Mouse (Mus musculus) lung, adult 2 months (tissue): ENCODE results near the gene Prmt1. TPM values are rescaled to one million over a fixed set of nuclear protein-coding genes. Genes with fewer than 3 reads are reported as not detected.
"Not testable (repeated sequence)": the region's sequence is repeated elsewhere in the genome, so short reads cannot be mapped to it uniquely, and the experiment has no call there.

Source experiments
- DNase-seq: peaks from one replicate; pipeline ENCODE4 v3.0.0; 2022
- H3K4me1 ChIP-seq: fragments of 200-500 bp; 2 replicates; pipeline ENCODE4 v1.6.1; 2011; ENCODE audit warnings: low read length; ENCODE audit not compliant: control insufficient read depth, insufficient read depth
- H3K4me3 ChIP-seq: fragments of 200-500 bp; replicated peaks from 2 replicates; pipeline ENCODE3; 2011; ENCODE audit warnings: low read depth, mild to moderate bottlenecking, control low read depth, low read length; ENCODE audit errors: extremely low read depth
- CTCF ChIP-seq: fragments of 200-500 bp; IDR thresholded peaks from 2 replicates; pipeline ENCODE4 v1.5.1; 2011; ENCODE audit warnings: mild to moderate bottlenecking, low read length, control low read depth; ENCODE audit not compliant: insufficient read depth
- POLR2A ChIP-seq: fragments of 200-500 bp; IDR thresholded peaks from 2 replicates; pipeline ENCODE4 v1.6.1; 2011; ENCODE audit warnings: low read depth, mild to moderate bottlenecking, control low read depth, low read length, borderline replicate concordance; ENCODE audit errors: extremely low read depth
- WGBS: fragments of 180-500 bp; shearing (Covaris S2); methylation state at CpG from one replicate; pipeline ENCODE4 v1.1.7; 2018; 5-methylcytosine and 5-hydroxymethylcytosine counted together
- polyA plus RNA-seq: library from polyadenylated mRNA; depleted of rRNA; stranded (reverse); fragments of >200 nt; gene quantifications from 2 replicates; pipeline ENCODE4 v1.2.3, GENCODE M21; 2012

The Prmt1 gene
- polyA plus RNA-seq, 1 experiment = 97.7 TPM

DNA sequence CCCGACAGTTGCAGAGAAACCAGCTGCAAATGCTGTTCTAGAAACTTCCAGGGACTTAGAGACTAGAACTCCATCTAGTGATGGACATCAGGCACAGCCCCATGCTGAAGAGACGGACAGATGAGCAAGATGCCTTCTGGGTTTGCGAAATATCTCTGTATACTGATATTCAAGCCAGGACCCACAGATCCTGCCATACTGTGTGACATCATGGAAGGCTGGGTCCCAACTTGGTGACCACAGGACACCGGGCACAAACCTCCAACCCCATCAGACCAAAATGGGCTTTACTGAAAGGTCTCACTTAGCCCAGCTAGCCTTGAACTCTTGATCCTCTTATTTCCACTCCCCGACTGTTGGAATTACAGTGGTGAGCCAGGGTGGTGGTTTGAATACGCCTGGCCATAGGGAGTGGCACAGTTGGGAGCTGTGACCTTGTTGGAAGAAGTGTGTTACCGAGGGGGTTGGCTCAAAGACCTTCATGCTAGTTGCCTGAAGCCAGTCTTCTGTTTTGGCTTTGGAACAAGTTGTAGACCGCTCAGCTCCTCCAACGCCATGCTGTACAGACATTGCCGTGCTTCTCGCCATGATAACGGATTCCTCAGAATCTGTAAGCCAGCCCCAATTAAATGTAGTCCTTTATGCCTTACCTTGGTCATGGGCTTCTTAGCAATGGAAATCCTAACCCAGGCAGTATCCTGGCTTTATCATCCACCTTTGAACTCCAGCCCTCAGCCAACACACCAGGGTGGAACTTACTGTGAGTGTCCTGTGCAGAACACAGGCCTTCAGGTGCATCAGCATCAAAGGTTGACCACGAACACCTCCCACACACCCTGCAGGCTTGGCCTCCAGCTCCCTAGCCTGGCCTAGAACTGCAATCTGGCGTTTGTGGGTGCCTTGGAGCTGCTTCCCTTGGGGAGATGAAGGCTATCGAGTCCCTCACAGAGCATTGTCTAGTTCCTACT lies 38.2 kb upstream of the Prmt1 start:
- DNase-seq = no peak
- no peak overlapping the region for H3K4me3 ChIP-seq
- TF ChIP-seq CTCF (no peak), POLR2A (no peak)
- H3K4me1 ChIP-seq = 0 out of 2 replicates have a peak, but pooled peaks cover under 1% of the 10 kb centered on the region
- WGBS = 74% methylated on average over 15 of the region's 15 CpGs

DNA sequence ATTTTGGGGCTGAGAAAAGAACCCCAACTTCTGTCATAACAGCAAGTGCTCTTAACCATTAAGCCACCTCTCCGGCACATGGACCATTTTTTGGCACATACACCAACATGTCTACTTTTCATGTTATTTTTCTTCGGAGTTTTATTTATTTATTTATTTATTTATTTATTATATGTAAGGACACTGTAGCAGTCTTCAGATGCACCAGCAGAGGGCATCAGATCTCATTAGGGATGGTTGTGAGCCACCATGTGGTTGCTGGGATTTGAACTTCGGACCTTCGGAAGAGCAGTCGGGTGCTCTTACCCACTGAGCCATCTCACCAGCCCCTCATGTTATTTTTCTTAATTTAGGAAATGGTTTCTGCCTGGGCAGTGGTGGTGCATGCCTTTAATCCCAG lies 37.3 kb upstream of the Prmt1 start:
- DNase-seq, H3K4me3 ChIP-seq, H3K4me1 ChIP-seq: not testable (repeated sequence)
- TF ChIP-seq CTCF = 0 out of 2 replicates have a peak, but pooled peaks have one; percentile 25
- 65% methylated on average over 5 of the region's 5 CpGs for WGBS

- 74% methylated on average over 9 of the region's 9 CpGs for WGBS
- no peak for TF ChIP-seq CTCF
- no peak for DNase-seq
- H3K4me3 ChIP-seq = no peak overlapping the region
- peaks cover 2% of the 10 kb centered on the region; the same call in 1 of the 2 replicates for H3K4me1 ChIP-seq
These were observed 33.9 kb upstream of the Prmt1 start for GRCm38 (mm10) chr7:45020225-45020624.

DNA sequence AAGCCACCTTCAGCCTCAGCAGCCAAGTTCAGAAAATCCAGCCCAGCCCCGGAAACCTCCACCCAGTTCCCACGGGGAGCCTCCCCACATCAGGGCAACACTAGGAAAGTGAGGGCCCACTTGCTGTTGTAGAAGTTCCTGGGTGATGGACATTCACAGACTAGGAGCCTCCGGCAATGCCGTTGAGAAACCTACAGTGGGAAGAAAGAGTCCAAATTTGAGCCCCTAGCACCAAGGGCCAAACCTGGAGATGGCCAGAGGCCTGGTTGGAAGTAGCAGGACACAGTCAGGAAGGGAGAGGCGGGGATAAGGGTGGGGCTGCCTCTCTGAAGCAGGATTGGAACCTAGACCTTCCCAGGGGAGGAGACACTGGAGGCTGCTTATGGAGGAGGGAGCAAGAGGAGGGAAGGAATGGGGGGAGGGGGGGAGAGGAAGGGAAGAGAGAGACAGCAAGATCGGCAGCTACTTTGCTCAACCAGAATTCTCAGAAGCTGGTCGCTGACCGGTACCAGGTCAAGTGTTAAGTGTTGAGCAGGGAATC lies 32.7 kb upstream of the Prmt1 start:
- TF ChIP-seq POLR2A = peak; percentile 76; the same call in 1 of the 2 replicates
- TF ChIP-seq CTCF = no peak
- peak; percentile 71 for DNase-seq
- Histone ChIP-seq H3K4me3 (peak overlapping the region; percentile 76), H3K4me1 (peaks cover 2% of the 10 kb centered on the region; the same call in 1 of the 2 replicates)
- WGBS = 10% methylated on average over 8 of the region's 8 CpGs

DNA sequence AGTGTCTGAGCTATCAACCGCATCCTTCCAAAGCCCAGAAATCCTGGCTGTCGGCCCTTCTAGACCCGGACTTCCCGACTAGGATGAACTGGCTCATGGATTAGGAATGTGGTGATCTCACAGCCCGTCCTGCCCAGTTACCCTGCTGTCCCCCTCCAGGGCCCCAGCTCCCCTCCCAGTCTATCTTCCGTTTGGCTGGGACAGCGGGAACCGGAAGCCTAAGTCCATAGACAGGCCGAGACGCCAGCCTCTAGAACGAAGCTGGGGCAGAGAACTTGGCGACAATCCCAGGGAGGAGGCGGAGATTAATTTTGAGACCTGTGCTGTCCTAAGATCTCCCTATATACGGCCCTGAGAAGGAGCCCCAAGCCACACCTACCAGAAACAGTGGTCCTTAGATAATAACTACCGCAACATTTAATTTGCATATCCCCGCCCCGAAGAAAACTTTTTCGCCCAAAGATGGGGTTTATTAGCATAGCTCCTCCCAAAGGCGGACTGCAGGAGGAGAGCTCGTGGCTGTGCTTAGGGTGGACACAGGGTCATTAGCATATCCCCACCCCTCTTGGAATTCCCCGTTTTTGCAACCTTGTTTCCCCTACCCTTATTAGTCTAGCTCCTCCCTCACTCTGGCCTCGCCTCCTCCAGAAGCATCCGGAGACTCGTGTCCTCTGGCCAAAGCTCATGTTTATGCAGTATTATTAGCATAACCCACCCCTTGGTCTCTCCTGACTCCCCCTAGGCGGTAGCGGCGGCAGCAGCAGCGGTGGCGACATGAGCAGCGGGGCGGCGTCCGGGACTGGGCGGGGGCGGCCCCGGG lies 31.1 kb upstream of the Prmt1 start, which contains the start of gene Rras:
Gene Rras, plus strand, starts transcription at position 720 of the 820 bp plus-strand sequence.
- Histone ChIP-seq H3K4me1 (peaks cover 2% of the 10 kb centered on the region; the same call in 1 of the 2 replicates), H3K4me3 (peak within 1 kb of the TSS; percentile 76)
- peak; percentile 90 for TF ChIP-seq POLR2A
- no peak for TF ChIP-seq CTCF
- DNase-seq = peak; percentile 85
- under 1% methylated on average over 36 of the region's 36 CpGs for WGBS

- TF ChIP-seq CTCF (no peak), POLR2A (no peak)
- peak overlapping the region; percentile 34 for H3K4me3 ChIP-seq
- WGBS = 1% methylated on average over 4 of the region's 4 CpGs
- DNase-seq = no peak
- peaks cover 2% of the 10 kb centered on the region; the same call in 1 of the 2 replicates for H3K4me1 ChIP-seq
These were observed 30.4 kb upstream of the Prmt1 start for GRCm38 (mm10) chr7:45016761-45017160.

- TF ChIP-seq POLR2A = peak; percentile 63
- no peak for TF ChIP-seq CTCF
- WGBS = 1% methylated on average over 69 of the region's 69 CpGs
- peak within 1 kb of the TSS; percentile 74 for H3K4me3 ChIP-seq
- peak; percentile 99 for DNase-seq
- H3K4me1 ChIP-seq = peaks cover 2% of the 10 kb centered on the region; the same call in 1 of the 2 replicates
These were observed 29.7 kb upstream of the Prmt1 start, which contains the start of gene Scaf1 for GRCm38 (mm10) chr7:45015957-45016612. Gene Scaf1, minus strand, starts transcription at chr7:45016363.

GRCm38 (mm10) chr7:45015344-45015956 lies 29.1 kb upstream of the Prmt1 start:
- WGBS = under 1% methylated on average over 20 of the region's 20 CpGs
- Histone ChIP-seq H3K4me3 (peak overlapping the region; percentile 74), H3K4me1 (peaks cover 2% of the 10 kb centered on the region; the same call in 1 of the 2 replicates)
- TF ChIP-seq POLR2A (no peak), CTCF (no peak)
- DNase-seq = peak; percentile 33

GRCm38 (mm10) chr7:45014096-45014451 lies 27.7 kb upstream of the Prmt1 start:
- DNase-seq = no peak
- TF ChIP-seq POLR2A = no peak
- TF ChIP-seq CTCF = no peak

More at GRCm38 (mm10) chr7:45014096-45014451, 27.7 kb upstream of the Prmt1 start:
- WGBS = 87% methylated on average over 3 of the region's 3 CpGs
- no peak overlapping the region for H3K4me3 ChIP-seq
- no peaks in the 10 kb centered on the region; the same call in 1 of the 2 replicates for H3K4me1 ChIP-seq
